Mouse (Mus musculus) T-cell, adult 2 months (primary cell): ENCODE results near the gene Gm17631.
"Not testable (repeated sequence)": the region's sequence is repeated elsewhere in the genome, so short reads cannot be mapped to it uniquely, and the experiment has no call there.

Experiments used
- DNase-seq: peaks from one replicate; pipeline ENCODE4 v3.0.0; 2022; ENCODE audit warnings: low spot score

Gene Gm17631

GRCm38 (mm10) chr6:129862349-129862748 is at the start of gene Gm17631:
Gene Gm17631 (plus strand): TSS chr6:129862649.
- not testable (repeated sequence) for DNase-seq

DNA sequence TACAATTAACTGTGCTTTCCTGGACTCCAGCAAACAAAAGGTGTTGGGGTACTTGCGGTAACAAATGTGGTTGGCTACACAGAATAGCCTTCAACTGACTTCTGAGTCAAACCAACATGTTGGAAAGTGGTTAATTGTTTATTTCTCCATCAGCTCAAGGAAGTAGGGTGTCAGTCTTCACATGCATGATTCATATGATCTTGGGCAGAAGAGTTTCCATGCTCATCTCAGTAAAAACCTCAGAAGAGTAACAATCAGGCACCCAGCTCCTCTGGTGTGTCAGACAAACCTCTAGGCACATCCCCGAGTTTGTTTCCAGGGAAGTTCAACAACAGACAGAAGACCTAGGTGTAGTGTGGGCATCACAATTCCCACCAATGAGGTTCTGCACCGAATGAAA is 44.7 kb upstream of the Gm17631 start:
- no peak for DNase-seq

DNA sequence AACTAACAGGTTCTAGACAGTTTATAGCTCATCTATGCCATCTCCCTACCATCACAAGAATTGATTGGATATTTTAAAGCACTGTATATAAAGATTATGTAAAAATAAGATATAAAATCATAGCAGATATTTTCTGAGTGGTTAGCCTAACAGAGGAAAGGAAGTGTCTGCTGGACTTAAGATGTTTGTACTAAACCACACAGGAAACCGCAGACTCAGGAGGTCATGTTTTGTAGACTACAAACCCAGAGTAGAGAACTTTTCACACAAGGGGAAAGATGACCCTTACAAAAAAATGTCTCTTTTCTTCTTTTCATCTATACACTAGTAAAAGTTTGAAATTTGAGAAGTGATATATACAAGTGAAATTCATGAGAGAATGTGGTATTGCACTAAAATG is 38.4 kb upstream of the Gm17631 start:
- DNase-seq, result no peak

GRCm38 (mm10) chr6:129825559-129825958 is 36.9 kb upstream of the Gm17631 start:
- DNase-seq, result no peak

- no peak for DNase-seq
Observed at GRCm38 (mm10) chr6:129876549-129876948, 14.1 kb downstream of the Gm17631 start, which contains the start of gene Klra17. Gene Klra17 (minus strand): TSS chr6:129876672.

DNA sequence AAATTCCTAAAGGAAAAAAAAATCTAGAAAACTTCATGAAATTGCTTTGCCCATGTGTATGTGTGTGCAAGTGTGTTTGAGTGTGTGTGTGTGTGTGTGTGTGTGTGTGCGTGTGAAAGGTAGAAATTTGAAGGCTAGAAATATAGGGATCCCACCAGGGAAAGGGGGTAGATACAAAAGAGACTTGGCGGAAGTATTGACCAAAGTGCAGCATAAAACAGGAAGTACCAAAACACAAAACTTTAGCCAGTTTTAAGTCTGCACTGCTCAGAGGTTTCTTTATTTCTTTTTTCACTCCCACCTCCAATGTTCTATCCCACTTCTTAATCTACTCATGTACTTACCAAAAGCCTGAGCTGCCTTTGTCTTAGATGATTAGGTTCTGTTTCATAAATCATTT is 20.1 kb downstream of the Gm17631 start:
- DNase-seq, result no peak
